Mouse (Mus musculus) hindbrain, embryonic 16.5 days (tissue): ENCODE results near the gene Plcb2. TPM values are rescaled to one million over a fixed set of nuclear protein-coding genes. Genes with fewer than 3 reads are reported as not detected.

Experiments
- ATAC-seq: fragments of 200-750 bp; cut with Nextera tagmentation; 2 replicates; pipeline ENCODE4 v1.8.0; 2017; ENCODE audit warnings: moderate TSS enrichment, moderate library complexity
- H3K27ac ChIP-seq: fragments of 300-500 bp; sonication (generic); 2 replicates; pipeline ENCODE4 v1.5.1; 2014; ENCODE audit warnings: low read depth, mild to moderate bottlenecking, control low read depth, low read length, moderate library complexity
- H3K27me3 ChIP-seq: fragments of 300-500 bp; sonication (generic); replicated peaks from 2 replicates; pipeline ENCODE4 v1.6.1; 2014; ENCODE audit warnings: low read length; ENCODE audit not compliant: control insufficient read depth, insufficient read depth
- H3K36me3 ChIP-seq: fragments of 300-500 bp; sonication (generic); 2 replicates; pipeline ENCODE4 v1.6.1; 2014; ENCODE audit warnings: mild to moderate bottlenecking, low read length, moderate library complexity, mixed read lengths; ENCODE audit not compliant: control insufficient read depth, insufficient read depth
- H3K4me1 ChIP-seq: fragments of 300-500 bp; sonication (generic); 2 replicates; pipeline ENCODE4 v1.6.1; 2014; ENCODE audit warnings: low read depth, low read length; ENCODE audit not compliant: control insufficient read depth, insufficient read depth
- H3K4me2 ChIP-seq: fragments of 300-500 bp; sonication (generic); 2 replicates; pipeline ENCODE4 v1.6.1; 2014; ENCODE audit warnings: mild to moderate bottlenecking, low read length, control low read depth, moderate library complexity
- H3K4me3 ChIP-seq: fragments of 300-500 bp; sonication (generic); 2 replicates; pipeline ENCODE4 v1.5.1; 2014; ENCODE audit warnings: mild to moderate bottlenecking, low read length, control low read depth, moderate library complexity
- H3K9ac ChIP-seq: fragments of 300-500 bp; sonication (generic); 2 replicates; pipeline ENCODE4 v1.6.1; 2014; ENCODE audit warnings: low read depth, mild to moderate bottlenecking, control low read depth, low read length, moderate library complexity
- H3K9me3 ChIP-seq: fragments of 300-500 bp; sonication (generic); 2 replicates; pipeline ENCODE4 v1.6.1; 2014; ENCODE audit warnings: mild to moderate bottlenecking, low read length, moderate library complexity; ENCODE audit not compliant: control insufficient read depth
- WGBS: fragments of 180-500 bp; shearing (Covaris S2); extraction: QIAGEN DNeasy Blood & Tissue Kit; methylation state at CpG from one replicate; pipeline ENCODE4 v1.1.7; 2014; 5-methylcytosine and 5-hydroxymethylcytosine counted together
- polyA plus RNA-seq: library from polyadenylated mRNA; unstranded; fragments of >200 nt; fragmentation: Nextera tagmentation; extraction: Ambion mirVana; gene quantifications from 2 replicates; pipeline ENCODE4 v1.2.1, GENCODE M21; 2015

Plcb2 gene
- polyA plus RNA-seq, 1 experiment from 2014 or later: 0.88 TPM

DNA sequence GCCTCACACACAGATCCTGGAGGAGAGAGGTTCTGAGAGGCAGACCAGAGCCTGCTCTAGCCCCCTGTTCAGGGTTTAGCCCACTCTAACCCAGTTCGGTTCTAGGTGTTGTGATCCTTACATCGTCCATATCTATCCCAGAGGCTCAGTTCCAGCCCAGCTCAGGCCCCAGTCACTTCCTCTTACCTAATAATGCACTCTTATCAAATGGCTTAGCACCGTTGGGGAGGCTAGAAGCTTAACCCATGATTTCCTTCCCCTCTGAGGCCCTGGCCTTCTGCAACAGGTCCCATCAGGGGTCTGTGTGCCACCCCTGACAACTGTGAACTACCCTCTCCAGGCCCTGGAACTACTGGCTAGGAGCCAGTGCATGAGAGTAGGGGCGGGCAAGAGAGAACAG is 956 bp upstream of the Plcb2 start:
- no peaks in the 10 kb centered on the region for H3K36me3 ChIP-seq
- H3K9me3 ChIP-seq: no peaks in the 10 kb centered on the region
- H3K4me2 ChIP-seq: no peak overlapping the region
- no peaks in the 10 kb centered on the region for H3K4me1 ChIP-seq
- no peak overlapping the region for H3K4me3 ChIP-seq
- peaks cover 3% of the 10 kb centered on the region for H3K27me3 ChIP-seq
- no peak for ATAC-seq
- H3K27ac ChIP-seq: no peak overlapping the region
- 53% methylated on average over 4 of the region's 4 CpGs for WGBS
- H3K9ac ChIP-seq: no peak overlapping the region

- peaks cover 3% of the 10 kb centered on the region for H3K27me3 ChIP-seq
- H3K4me3 ChIP-seq: no peak overlapping the region
- ATAC-seq: no peak
- no peak overlapping the region for H3K4me2 ChIP-seq
- WGBS: 35% methylated on average over 9 of the region's 9 CpGs
- no peak overlapping the region for H3K9ac ChIP-seq
- no peaks in the 10 kb centered on the region for H3K9me3 ChIP-seq
- H3K36me3 ChIP-seq: no peaks in the 10 kb centered on the region
- H3K4me1 ChIP-seq: no peaks in the 10 kb centered on the region
- H3K27ac ChIP-seq: no peak overlapping the region
These were observed 327 bp downstream of the Plcb2 start for GRCm38 (mm10) chr2:118727911-118728310.

- H3K4me3 ChIP-seq: no peak overlapping the region
These were observed 1.4 kb downstream of the Plcb2 start for GRCm38 (mm10) chr2:118726873-118727272.

DNA sequence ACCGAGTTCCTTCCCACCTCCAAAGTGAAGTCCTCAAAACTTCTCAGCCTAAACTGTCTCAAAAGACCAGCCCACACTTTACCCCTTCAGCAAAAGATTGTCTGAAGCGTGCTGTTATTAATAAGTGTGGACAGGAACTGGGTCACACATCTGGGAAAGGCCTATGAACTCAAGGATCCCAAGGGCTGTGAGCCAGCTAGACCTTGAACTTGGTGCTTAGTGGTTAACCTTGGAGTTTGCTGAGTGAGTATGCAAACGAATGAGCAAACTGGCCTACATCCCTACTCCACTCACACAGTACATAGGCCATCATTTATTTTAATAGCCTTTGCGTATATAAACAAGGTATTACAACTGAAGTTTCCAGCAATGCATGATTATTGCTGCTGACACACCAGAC is 2.7 kb downstream of the Plcb2 start:
- H3K4me2 ChIP-seq: no peak overlapping the region
- no peak overlapping the region for H3K4me3 ChIP-seq
- no peak overlapping the region for H3K9ac ChIP-seq
- peaks cover 3% of the 10 kb centered on the region for H3K27me3 ChIP-seq
- no peaks in the 10 kb centered on the region for H3K9me3 ChIP-seq
- no peaks in the 10 kb centered on the region for H3K4me1 ChIP-seq
- no peaks in the 10 kb centered on the region for H3K36me3 ChIP-seq
- no peak overlapping the region for H3K27ac ChIP-seq
- whole genome bisulfite sequencing: 86% methylated on average over 4 of the region's 4 CpGs
- no peak for ATAC-seq

More at GRCm38 (mm10) chr2:118726873-118727272, 1.4 kb downstream of the Plcb2 start:
- no peaks in the 10 kb centered on the region for H3K36me3 ChIP-seq
- H3K4me2 ChIP-seq: no peak overlapping the region
- no peaks in the 10 kb centered on the region for H3K4me1 ChIP-seq
- 83% methylated on average over 2 of the region's 2 CpGs for WGBS
- no peak overlapping the region for H3K27ac ChIP-seq
- no peaks in the 10 kb centered on the region for H3K9me3 ChIP-seq
- peaks cover 3% of the 10 kb centered on the region for H3K27me3 ChIP-seq
- ATAC-seq: no peak
- no peak overlapping the region for H3K9ac ChIP-seq

GRCm38 (mm10) chr2:118723693-118724486 is 4.3 kb downstream of the Plcb2 start:
- H3K4me1 ChIP-seq: no peaks in the 10 kb centered on the region
- no peak overlapping the region for H3K27ac ChIP-seq
- WGBS: 81% methylated on average over 15 of the region's 15 CpGs
- no peak overlapping the region for H3K4me2 ChIP-seq
- no peak overlapping the region for H3K4me3 ChIP-seq
- peaks cover 3% of the 10 kb centered on the region; the same call in 1 of the 2 replicates for H3K27me3 ChIP-seq
- no peak overlapping the region for H3K9ac ChIP-seq
- no peak for ATAC-seq
- no peaks in the 10 kb centered on the region for H3K9me3 ChIP-seq
- H3K36me3 ChIP-seq: no peaks in the 10 kb centered on the region

DNA sequence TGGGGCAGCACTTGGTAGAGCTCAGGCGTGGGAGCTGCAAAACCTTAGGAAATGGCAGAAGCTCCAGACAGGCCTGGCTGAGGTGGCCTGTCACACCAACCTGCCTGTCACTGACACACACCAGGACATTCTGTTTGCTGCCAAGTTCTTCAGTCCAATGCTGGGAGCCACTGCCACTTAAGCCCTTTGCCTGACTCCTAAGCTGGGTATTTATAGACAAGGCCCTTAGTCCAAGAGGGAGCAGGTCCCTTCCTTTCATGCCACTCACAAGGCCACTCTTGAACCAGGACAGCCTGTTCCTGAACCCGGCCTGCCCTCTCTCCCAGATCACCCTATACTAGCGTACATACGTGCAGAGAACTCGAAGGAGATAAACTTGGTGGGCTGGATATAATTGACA is 11.6 kb downstream of the Plcb2 start:
- no peak for ATAC-seq

DNA sequence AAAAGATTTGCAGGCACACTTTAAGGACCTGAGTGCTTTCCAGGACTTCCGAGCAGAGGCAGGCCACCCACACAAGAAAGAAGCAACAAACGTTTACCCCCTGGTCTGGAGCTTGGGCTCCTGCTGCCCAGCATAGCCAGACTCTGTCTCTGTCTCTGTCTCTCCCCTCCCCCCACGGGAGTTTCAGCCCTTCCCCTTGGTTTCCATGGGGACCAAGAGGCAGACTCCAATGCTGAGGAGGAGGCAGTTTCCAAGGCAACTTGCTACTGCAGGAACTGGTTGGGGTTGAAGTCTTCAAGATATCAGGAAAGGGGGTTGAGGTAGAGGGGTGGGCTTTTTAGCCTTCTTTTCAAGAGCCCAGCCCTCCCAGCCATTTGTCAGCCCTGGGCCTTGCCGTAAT is 14.0 kb downstream of the Plcb2 start:
- H3K4me1 ChIP-seq: peaks cover 16% of the 10 kb centered on the region
- H3K4me2 ChIP-seq: no peak overlapping the region
- 17% methylated on average over 4 of the region's 4 CpGs for WGBS
- peak; percentile 71 for ATAC-seq
- H3K4me3 ChIP-seq: no peak overlapping the region
- no peak overlapping the region for H3K27ac ChIP-seq
- H3K9ac ChIP-seq: no peak overlapping the region
- peaks cover 25% of the 10 kb centered on the region for H3K27me3 ChIP-seq
- no peaks in the 10 kb centered on the region for H3K36me3 ChIP-seq
- no peaks in the 10 kb centered on the region for H3K9me3 ChIP-seq

More for the DNA sequence above, 11.6 kb downstream of the Plcb2 start:
- no peak overlapping the region for H3K4me2 ChIP-seq
- no peak overlapping the region for H3K4me3 ChIP-seq
- no peaks in the 10 kb centered on the region for H3K36me3 ChIP-seq
- H3K9ac ChIP-seq: no peak overlapping the region
- no peaks in the 10 kb centered on the region for H3K9me3 ChIP-seq
- H3K27me3 ChIP-seq: peaks cover 10% of the 10 kb centered on the region
- H3K27ac ChIP-seq: no peak overlapping the region
- peaks cover 4% of the 10 kb centered on the region for H3K4me1 ChIP-seq
- 87% methylated on average over 5 of the region's 5 CpGs for WGBS

DNA sequence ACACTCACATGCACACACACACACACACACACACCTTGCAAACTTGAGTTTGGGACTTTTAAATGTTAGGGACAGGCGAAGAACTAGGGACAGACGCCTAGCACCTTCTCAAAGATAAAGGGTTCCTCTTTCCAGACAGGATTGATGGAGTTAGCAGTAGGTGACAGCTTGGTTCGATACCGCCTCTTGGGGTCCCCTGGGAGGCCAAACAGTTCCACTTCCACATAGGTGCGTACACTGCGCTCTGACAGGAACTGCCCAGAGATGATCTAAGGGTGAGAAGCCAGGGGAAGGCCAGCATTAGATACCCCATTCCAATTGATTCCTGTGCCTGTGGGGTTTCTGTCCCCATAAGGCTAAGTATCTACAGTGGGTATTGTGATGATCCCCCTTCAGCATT is 14.6 kb downstream of the Plcb2 start:
- ATAC-seq: no peak
- 90% methylated on average over 6 of the region's 6 CpGs for WGBS
- H3K9me3 ChIP-seq: no peaks in the 10 kb centered on the region

GRCm38 (mm10) chr2:118711038-118711494 is 17.2 kb downstream of the Plcb2 start:
- H3K4me2 ChIP-seq: peak overlapping the region; percentile 95
- peak; percentile 79 for ATAC-seq

More for the DNA sequence above, 14.6 kb downstream of the Plcb2 start:
- Histone ChIP-seq H3K27me3 (peaks cover 27% of the 10 kb centered on the region), H3K4me2 (no peak overlapping the region), H3K27ac (no peak overlapping the region), H3K4me1 (peaks cover 16% of the 10 kb centered on the region), H3K9ac (no peak overlapping the region), H3K36me3 (no peaks in the 10 kb centered on the region), H3K4me3 (no peak overlapping the region)

More at GRCm38 (mm10) chr2:118711038-118711494, 17.2 kb downstream of the Plcb2 start:
- Histone ChIP-seq H3K27me3 (peaks cover 50% of the 10 kb centered on the region), H3K9ac (peak overlapping the region; percentile 67), H3K27ac (0 out of 2 replicates have a peak overlapping the region, but pooled peaks have one; percentile 18), H3K4me1 (peaks cover 16% of the 10 kb centered on the region), H3K4me3 (peak overlapping the region; percentile 49), H3K9me3 (no peaks in the 10 kb centered on the region), H3K36me3 (no peaks in the 10 kb centered on the region)
- WGBS: 0% methylated on average over 36 of the region's 36 CpGs
